Mouse (Mus musculus) hindlimb bud, embryonic 11.5 days (tissue): ENCODE results near the gene Nav2.

Experiments used
- DNase-seq: peaks from one replicate; pipeline ENCODE4 v3.0.0-alpha.2; 2012; ENCODE audit warnings: low read depth, low spot score; ENCODE audit errors: extremely low spot score

Gene Nav2

GRCm38 (mm10) chr7:48998097-48998496 lies 89.6 kb downstream of the Nav2 start:
- DNase-seq = no peak

DNA sequence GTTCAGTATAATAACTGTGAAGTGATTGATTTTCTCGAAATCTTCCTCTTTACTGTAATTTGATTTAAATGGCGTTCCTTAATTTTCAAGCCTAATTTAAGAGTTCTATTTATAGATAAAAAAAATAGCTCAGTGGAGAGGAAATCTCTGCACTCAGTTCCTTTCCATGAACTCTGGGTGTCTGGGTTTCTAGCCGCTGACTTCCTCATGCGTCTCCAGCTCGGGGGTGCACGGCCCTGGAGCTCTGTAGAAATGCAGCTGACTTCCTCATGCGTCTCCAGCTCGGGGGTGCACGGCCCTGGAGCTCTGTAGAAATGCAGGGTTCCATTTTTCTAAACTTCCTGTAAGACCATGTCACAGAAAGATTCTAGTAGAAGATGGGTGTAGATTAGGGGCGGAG lies 90.1 kb downstream of the Nav2 start:
- no peak for DNase-seq

- no peak for DNase-seq
Measured at GRCm38 (mm10) chr7:49000816-49001215, 92.3 kb downstream of the Nav2 start.

- DNase-seq = no peak
Measured at GRCm38 (mm10) chr7:49004402-49004801, 95.9 kb downstream of the Nav2 start.

DNA sequence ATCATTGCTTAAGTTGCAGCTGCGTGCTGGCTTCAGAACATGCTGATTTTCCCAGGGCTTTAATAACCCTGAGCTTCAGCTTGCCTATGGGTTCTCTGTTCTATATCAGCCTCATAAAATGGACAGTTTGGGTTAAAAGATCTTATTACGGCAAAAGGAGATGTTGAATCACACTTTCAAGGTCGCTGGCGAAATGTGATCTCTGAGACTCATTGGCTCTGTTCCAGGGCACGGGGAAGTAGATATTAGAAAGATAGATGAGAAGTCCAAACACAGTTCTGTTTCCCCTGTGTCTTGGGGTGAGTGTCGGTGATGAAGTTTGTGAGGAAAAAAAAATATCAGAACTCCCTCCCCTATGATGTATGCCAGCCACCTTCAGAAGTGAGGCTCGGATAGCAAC lies 98.4 kb downstream of the Nav2 start:
- DNase-seq = no peak

- DNase-seq = no peak
Measured at GRCm38 (mm10) chr7:49010739-49011138, 102.2 kb downstream of the Nav2 start.

DNA sequence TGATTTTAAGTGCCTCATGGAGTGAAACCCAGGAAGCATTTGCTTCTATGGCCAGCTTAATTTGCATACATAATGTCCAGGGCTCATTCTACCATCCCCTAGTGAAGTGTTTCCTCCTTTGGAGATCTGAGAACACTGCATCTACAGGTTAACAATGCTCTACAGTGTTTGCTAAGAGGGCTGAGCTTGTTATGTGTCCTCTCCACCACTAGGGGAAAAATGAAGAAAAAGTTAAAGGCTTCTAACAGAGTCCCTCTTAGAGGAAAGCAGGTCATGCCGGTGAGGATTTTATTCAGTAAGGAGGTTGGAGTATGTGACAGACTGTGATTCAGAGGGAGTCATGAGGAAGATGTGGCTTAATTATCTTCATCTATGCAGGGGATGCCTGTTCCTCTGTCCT lies 103.5 kb downstream of the Nav2 start:
- DNase-seq = no peak

- no peak for DNase-seq
Measured at GRCm38 (mm10) chr7:49014480-49014879, 106.0 kb downstream of the Nav2 start.

DNA sequence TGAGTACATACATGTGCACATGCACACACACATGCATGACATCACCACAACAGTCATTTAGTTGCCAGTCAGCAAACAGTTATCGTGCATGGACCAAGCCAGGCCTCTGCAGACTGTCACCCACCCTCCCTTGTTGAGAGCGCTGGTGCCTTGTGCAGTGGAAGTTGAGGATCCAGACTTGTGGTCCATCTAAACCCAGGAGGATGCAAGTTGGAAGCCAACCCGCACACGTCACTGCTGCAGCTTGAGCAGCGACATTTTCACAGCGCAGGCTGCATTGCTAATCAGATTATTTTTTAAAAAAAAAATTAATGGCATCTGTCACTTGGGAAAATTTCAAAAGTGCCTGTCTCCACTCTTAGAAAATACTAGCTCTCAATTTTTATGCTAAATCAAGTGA lies 106.8 kb downstream of the Nav2 start:
- no peak for DNase-seq

- no peak for DNase-seq
Measured at GRCm38 (mm10) chr7:49016088-49016487, 107.6 kb downstream of the Nav2 start.

DNA sequence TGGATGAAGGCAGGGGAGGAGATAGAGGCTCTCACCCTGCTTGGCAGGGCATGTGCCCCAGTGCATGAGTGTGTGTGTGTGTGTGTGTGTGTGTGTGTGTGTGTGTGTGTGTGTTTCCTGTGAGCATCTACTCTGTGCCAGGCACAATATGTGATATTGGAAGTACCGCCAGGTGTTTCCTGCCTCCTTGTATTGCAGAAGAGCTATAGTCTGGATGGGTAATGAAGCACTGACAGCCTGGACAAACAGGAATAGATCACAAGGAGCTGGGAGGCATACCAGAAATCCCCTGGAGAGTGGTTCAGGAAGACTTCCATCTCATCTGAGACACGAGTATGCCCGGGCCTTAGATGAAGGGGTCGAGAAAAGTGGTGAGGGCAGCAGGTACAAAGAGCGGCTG lies 109.3 kb downstream of the Nav2 start:
- no peak for DNase-seq

DNA sequence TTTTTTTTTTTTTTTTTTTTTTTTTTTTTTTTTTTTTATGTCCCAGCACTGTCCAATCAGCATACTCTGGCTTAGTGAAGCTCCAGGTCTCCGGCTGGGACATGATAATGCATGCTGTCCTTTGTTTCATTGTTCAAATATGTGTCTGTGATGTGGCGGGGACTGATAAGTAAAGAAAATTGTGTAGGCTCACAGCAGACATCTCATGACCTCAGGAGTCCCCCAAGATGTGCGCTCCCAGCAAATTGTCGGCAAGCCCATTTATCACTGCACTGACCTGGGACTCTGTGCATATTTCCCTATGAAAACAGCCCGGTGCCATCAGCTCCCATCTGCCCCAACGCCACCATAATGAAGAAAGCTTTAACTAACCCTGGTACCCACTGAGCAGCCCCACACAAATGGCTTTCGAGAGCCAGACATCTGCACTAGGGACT lies 110.0 kb downstream of the Nav2 start:
- no peak for DNase-seq

- no peak for DNase-seq
Measured at GRCm38 (mm10) chr7:49025026-49025815, 116.7 kb downstream of the Nav2 start.

GRCm38 (mm10) chr7:49025991-49026390 lies 117.5 kb downstream of the Nav2 start:
- no peak for DNase-seq

DNA sequence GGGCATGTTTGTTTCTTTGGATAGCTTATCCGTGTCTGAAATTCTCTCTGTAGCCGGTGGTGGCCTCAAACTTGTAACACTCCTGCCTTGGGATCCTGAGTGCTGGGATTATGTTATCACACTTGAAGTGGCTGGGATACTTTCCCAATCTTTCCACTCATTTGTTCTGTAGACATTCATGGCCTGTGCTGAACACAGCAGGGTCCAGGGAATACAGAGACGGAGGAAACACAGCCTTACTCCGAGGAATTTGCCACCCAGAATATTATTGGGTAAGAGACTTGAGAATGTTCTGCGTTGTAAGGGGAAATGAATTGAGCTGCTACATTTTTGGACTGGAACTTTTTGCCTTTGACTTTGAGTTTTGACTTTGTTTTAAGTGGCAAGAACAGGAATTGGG lies 118.0 kb downstream of the Nav2 start:
- no peak for DNase-seq

- DNase-seq = no peak
Measured at GRCm38 (mm10) chr7:49029282-49030012, 120.9 kb downstream of the Nav2 start.

GRCm38 (mm10) chr7:49032216-49032615 lies 123.7 kb downstream of the Nav2 start:
- no peak for DNase-seq

- DNase-seq = no peak
Measured at GRCm38 (mm10) chr7:49034253-49034652, 125.7 kb downstream of the Nav2 start.

DNA sequence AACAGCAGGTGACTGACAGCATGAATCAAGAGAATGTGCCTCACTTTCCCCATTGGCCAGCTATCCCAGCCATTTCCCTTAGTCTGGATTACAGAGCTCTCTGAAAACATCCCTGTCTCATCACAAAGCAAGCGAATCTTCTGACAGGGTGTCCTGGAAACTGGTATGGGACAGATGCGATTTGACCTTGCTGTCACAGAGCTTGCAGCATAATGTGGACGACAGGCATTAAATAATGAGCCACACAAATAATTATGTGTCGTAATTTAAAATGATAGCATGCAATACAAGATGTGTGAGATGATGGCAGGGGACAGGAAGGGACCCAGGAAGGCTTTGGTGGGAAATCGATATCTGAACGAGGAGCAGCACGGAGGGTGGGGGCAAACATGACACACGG lies 131.6 kb downstream of the Nav2 start:
- DNase-seq = no peak

DNA sequence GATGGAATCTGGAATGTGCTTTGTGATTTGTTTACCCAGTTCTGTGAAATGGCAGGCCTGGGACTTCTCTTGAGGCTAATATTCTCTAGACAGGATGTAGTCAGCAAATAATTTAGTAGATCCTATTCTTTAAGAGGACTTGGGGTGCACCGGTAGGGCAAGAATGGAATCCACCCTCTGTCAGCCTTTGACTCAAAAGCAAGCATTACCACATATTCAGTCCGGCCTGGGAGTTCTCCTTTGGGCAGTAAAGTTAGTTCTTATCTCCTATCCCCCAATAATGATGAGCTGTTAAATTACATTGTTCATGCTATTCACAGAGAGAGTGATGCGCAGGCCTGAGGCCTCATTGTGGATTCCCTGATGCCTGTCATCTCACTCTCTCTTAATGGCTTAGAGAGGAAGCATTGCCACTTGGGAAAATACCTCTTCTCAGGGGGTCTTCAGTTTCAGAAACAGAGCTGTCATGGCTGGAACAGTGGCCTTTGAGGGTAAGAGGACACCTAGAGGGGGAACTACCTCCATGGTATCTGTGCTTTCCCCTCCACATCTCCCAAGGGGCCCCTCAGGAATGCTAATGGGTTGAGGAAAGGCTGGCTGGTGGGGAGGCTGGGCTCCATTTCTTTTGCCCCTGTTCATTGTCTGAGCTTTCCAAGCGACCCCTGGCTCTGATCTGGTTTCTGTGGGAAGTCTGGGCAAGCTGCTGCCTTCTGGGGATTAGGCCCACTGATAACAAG lies 133.0 kb downstream of the Nav2 start:
- no peak for DNase-seq

- no peak for DNase-seq
Measured at GRCm38 (mm10) chr7:49045499-49046346, 137.2 kb downstream of the Nav2 start.
